Mouse (Mus musculus): ENCODE results near the gene Dnajb12.

Dnajb12 gene

DNA sequence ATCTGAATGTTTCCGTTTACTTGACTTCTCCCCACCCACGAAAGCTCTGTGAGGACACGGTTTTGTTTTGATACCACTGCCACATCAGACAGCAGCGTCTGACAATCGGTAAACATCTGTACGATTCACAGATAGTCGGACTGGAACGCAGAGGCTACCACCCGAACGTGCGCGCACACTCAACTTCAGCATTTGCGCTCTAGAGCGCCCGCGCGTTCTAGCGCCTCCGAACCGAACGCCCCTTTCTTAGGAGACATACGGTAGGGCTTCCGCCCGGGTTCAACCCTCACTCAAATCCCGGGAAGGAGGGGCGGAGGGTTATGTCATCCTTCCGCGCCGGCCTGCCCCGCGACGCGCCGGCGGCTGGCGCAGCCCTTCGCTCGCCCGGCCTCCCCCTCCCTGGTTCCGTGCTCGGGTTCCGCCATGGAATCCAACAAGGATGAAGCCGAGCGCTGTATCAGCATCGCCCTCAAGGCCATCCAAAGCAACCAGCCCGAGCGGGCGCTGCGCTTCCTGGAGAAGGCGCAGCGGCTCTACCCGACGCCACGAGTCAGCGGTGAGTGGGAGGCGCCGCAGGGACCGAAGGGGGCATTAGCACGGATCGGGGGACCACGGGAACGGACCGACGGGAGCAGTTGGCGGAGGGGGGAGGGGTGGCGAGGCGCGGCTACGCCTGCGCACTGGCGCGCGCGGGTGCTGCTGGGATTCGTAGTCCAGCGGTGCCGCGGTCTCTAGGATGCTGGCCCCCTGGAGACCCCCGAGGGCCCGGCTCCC is at the start of gene Dnajb12:
Gene Dnajb12 (plus strand): TSS at position 302 of the 774 bp plus-strand sequence.
- peak; percentile 92 for DNase-seq (ENCODE audit: low spot score)

GRCm38 (mm10) chr10:59829886-59830285 is 49.5 kb upstream of the Dnajb12 start:
- no peak for DNase-seq (ENCODE audit: low spot score)

DNA sequence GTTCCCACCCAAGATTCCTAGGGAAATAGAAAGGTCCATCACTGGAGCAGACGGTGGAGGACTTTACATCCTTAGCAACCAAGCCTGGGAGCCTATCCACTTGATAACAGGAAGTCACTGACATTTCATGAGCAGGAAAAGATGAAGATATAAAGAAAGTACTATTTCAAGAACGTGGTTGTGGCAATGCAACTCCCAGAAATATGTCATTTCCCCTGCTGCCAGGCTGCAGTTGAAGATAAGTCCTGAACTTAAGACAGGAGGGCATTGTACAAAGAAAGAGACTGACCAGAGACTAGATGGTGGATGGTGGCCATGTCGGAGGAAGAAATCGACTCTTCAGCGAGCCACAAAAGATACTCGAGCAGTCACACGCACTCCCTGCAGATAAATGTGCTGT is 47.4 kb upstream of the Dnajb12 start:
- DNase-seq (ENCODE audit: low spot score), result no peak

- no peak for DNase-seq (ENCODE audit: low spot score)
Observed at GRCm38 (mm10) chr10:59835301-59836155, 43.8 kb upstream of the Dnajb12 start.

DNA sequence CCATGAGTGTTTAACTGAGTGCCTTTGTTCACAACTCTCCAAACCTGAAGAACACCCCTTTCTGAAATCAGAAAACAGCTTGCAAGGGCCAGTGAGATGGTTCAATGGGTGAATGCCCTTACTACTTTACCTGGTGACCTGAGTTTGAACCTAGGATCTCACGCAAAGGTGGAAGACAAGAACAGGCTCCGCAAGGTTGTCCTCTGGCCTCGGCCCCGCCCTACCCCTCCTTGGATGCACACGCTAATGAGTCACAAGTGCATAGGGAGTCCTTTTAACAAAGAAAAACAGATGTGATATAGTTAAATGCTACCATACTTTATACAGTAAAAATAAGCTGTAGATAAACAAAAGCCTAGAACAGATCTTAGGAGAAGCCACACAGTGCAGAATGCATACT is 41.9 kb upstream of the Dnajb12 start:
- DNase-seq (ENCODE audit: low spot score), result no peak

DNA sequence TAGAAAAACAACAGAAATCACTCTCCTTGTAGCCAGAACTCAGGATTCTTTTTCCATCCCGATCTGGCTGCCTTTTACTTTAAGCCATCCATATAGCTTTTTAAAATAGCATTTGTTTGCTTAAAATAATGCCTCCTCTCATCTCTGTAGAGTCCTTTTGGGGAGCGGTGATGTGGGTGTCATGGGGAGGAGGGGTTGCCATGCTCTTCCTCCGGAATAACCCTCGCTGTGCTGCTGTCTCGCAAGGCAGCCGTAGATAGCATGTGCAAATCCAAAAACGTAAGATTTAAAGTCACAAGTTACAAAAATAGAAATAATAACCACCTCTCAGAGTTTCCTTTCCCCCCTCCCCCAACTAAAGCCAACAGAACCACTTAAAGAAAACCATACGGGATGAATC is 37.9 kb upstream of the Dnajb12 start:
- DNase-seq (ENCODE audit: low spot score), result no peak

DNA sequence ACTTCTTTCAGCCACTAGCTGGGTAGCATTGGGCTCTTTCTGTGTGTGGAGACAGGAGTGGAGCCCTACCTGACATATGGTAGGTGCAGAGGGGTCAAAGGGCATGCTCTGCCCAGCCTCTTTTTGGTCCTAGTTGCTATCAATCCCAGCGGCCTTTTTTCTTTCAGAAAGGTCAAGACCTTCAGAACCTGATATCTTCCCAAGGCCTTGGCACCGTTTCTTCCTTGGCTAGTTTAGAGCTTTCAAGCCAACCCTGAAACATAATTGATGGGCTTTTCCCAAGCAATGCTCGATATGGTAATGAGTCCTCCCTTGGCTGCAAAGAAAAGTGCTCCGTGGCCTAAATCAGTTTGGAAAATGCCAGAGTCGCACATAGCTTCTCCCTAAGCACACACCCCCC is 36.2 kb upstream of the Dnajb12 start:
- no peak for DNase-seq (ENCODE audit: low spot score)

DNA sequence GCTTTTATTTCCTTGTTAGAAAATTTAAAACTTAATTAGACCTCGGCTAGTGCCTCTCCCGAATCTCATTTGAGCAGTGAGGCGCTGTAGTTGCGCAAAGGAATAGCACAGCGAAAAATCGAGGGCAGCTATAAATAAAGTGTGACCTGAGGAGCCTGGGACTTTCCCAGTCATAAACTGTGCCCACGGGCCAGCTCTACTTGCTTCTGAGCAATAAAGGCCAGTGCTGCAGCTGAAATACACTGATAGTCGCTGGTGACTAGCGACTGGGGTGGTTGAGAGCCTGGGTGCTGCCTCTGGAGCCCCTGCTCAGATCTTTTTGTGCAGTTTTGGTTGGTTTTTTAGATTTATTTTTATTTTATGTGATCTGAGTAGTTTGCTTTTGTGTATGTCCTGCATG is 34.7 kb upstream of the Dnajb12 start:
- no peak for DNase-seq (ENCODE audit: low spot score)

DNA sequence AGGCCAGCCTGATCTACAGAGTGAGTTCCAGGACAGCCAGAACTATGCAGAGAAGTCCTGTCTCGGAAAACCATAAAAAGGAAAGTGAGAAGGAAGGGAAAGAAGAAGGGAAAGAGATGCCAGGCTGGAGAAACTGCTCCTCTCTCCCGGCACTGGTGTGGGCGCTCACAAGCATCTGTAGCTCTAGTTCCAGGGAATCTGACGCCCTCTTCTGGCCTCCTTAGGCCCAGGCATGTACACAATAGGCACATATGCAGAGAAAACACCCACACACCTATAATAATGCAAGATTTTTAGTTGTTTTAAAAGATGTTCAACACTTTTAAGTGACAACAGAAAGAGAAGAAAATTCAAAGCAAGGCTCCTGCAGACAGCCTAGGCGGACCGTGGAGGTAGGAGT is 32.9 kb upstream of the Dnajb12 start:
- no peak for DNase-seq (ENCODE audit: low spot score)

DNA sequence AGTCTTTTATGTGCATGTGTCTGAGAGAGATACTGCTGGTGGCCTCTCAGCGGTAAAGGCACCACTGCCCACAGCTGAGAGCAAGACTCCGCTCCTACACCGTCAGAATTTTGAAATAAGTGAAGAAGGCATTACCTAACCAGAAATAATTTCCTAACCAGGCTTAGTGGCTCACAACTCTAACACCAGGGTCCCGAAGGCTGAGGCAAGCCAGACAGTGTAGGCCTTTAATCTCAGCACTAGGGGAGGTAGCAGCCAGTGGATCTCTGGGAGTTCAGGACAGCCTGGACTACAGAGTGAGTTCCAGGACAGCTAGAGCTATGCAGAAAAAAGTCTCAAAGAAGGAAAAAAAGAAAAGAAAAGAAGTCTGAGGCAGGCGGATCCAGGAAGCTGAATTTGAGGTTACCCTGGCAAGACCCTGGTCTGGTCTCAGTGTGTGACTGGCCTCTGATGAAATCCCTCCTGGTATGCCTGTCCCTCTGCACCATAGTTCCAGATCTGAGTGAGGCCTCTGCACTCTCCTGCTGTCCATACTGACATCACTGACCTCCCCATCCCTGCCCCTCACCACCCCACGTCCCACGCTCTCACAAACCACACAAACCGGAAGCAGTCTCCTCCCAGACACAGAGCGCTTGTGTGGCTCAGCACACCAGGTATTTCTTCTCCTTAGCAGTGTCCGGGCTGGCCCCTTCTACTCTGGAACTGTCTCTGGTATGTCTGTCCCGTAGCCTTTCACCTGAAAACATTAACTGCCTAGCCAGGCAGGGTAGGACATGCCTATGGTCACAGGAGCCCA is 31.1 kb upstream of the Dnajb12 start:
- no peak for DNase-seq (ENCODE audit: low spot score)

- no peak for DNase-seq (ENCODE audit: low spot score)
Observed at GRCm38 (mm10) chr10:59848953-59849352, 30.4 kb upstream of the Dnajb12 start.

- DNase-seq (ENCODE audit: low spot score), result no peak
Observed at GRCm38 (mm10) chr10:59849371-59849770, 30.0 kb upstream of the Dnajb12 start.

GRCm38 (mm10) chr10:59857157-59857556 is 22.2 kb upstream of the Dnajb12 start:
- no peak for DNase-seq (ENCODE audit: low spot score)

- no peak for DNase-seq (ENCODE audit: low spot score)
Observed at GRCm38 (mm10) chr10:59860684-59861083, 18.7 kb upstream of the Dnajb12 start.

- DNase-seq (ENCODE audit: low spot score), result no peak
Observed at GRCm38 (mm10) chr10:59861201-59861600, 18.2 kb upstream of the Dnajb12 start.

- no peak for DNase-seq (ENCODE audit: low spot score)
Observed at GRCm38 (mm10) chr10:59862816-59863440, 16.4 kb upstream of the Dnajb12 start.

GRCm38 (mm10) chr10:59863620-59864019 is 15.7 kb upstream of the Dnajb12 start:
- DNase-seq (ENCODE audit: low spot score), result no peak

- no peak for DNase-seq (ENCODE audit: low spot score)
Observed at GRCm38 (mm10) chr10:59864232-59864875, 15.0 kb upstream of the Dnajb12 start.

GRCm38 (mm10) chr10:59864884-59865726 is 14.3 kb upstream of the Dnajb12 start:
- peak; percentile 89 for DNase-seq (ENCODE audit: low spot score)

DNA sequence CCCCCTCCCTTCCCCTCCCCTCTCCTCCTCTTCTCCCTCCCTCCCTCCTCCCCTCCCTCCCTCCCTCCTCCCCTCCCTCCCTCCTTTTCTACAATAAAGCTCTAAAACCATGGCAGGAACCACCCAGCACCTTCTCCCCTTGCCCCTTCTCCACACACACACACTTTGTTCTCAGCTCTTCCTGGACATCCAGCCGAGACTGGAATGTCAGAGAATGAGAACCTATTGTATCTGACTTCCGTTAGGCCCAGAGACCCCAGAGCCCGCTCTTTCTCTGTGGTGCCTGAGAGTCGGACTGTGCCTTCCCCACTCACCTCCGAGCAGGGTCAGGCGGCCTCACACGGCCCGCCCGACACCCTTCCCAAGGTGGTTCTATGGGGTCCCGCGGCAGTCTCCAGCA is 11.1 kb upstream of the Dnajb12 start:
- no peak for DNase-seq (ENCODE audit: low spot score)

- DNase-seq (ENCODE audit: low spot score), result no peak
Observed at GRCm38 (mm10) chr10:59870038-59870437, 9.3 kb upstream of the Dnajb12 start.

Measured in urinary bladder, postnatal 25 days (tissue).